Mouse (Mus musculus) lung, postnatal 0 days (tissue): ENCODE data around the gene Fbxo48. TPM values are rescaled to one million over a fixed set of nuclear protein-coding genes. Genes with fewer than 3 reads are reported as not detected.

ENCODE experiments used
- ATAC-seq: fragments of 200-750 bp; cut with Nextera tagmentation; 2 replicates; pipeline ENCODE4 v1.8.0; 2017; ENCODE audit warnings: moderate library complexity
- DNase-seq: peaks from one replicate; pipeline ENCODE4 v3.0.0-alpha.2; 2016; ENCODE audit warnings: low spot score
- H3K27ac ChIP-seq: fragments of 300-500 bp; sonication (generic); 2 replicates; pipeline ENCODE4 v1.5.1; 2014; ENCODE audit warnings: antibody characterized with exemption, mild to moderate bottlenecking, low read length, mixed read lengths
- H3K27me3 ChIP-seq: fragments of 300-500 bp; sonication (generic); replicated peaks from 2 replicates; pipeline ENCODE4 v1.6.1; 2014; ENCODE audit warnings: low read length, mixed read lengths; ENCODE audit not compliant: insufficient read depth
- H3K36me3 ChIP-seq: fragments of 300-500 bp; sonication (generic); 2 replicates; pipeline ENCODE4 v1.6.1; 2014; ENCODE audit warnings: low read length, mixed read lengths; ENCODE audit not compliant: insufficient read depth
- H3K4me1 ChIP-seq: fragments of 300-500 bp; sonication (generic); 2 replicates; pipeline ENCODE4 v1.6.1; 2014; ENCODE audit warnings: antibody characterized with exemption, low read depth, low read length, mixed read lengths; ENCODE audit not compliant: insufficient read depth
- H3K4me2 ChIP-seq: fragments of 300-500 bp; sonication (generic); replicated peaks from 2 replicates; pipeline ENCODE4 v1.6.1; 2014; ENCODE audit warnings: low read depth, mild to moderate bottlenecking, low read length, moderate library complexity, mixed read lengths
- H3K4me3 ChIP-seq: fragments of 300-500 bp; sonication (generic); 2 replicates; pipeline ENCODE4 v1.5.1; 2014; ENCODE audit warnings: low read depth, low read length
- H3K9ac ChIP-seq: fragments of 300-500 bp; sonication (generic); replicated peaks from 2 replicates; pipeline ENCODE4 v1.6.1; 2014; ENCODE audit warnings: low read depth, mild to moderate bottlenecking
- H3K9me3 ChIP-seq: fragments of 300-500 bp; sonication (generic); 2 replicates; pipeline ENCODE4 v1.6.1; 2016; ENCODE audit warnings: low read length, mixed read lengths
- CTCF ChIP-seq: IDR thresholded peaks from 2 replicates; pipeline ENCODE4 v1.5.1; 2016; ENCODE audit warnings: antibody characterized with exemption, mild to moderate bottlenecking
- EP300 ChIP-seq: IDR thresholded peaks from 2 replicates; pipeline ENCODE4 v1.6.1; 2016; ENCODE audit warnings: antibody characterized with exemption, mild to moderate bottlenecking, control low read depth
- WGBS: fragments of 180-500 bp; shearing (Covaris S2); extraction: QIAGEN DNeasy Blood & Tissue Kit; methylation state at CpG from one replicate; pipeline ENCODE4 v1.1.7; 2014; 5-methylcytosine and 5-hydroxymethylcytosine counted together
- polyA plus RNA-seq: library from polyadenylated mRNA; unstranded; fragments of >200 nt; fragmentation: Nextera tagmentation; extraction: Ambion mirVana; gene quantifications from 2 replicates; pipeline ENCODE4 v1.2.1, GENCODE M21; 2015

Gene Fbxo48
- polyA plus RNA-seq, 1 experiment from 2014 or later = 0.11 TPM

GRCm38 (mm10) chr11:16997465-16997864, 46.3 kb downstream of the Fbxo48 start:
- DNase-seq (no peak), ATAC-seq (no peak)
- TF ChIP-seq CTCF = no peak
- no peaks in the 10 kb centered on the region for H3K9me3 ChIP-seq
- H3K9ac ChIP-seq = no peak overlapping the region
- no peak overlapping the region for H3K4me3 ChIP-seq
- H3K27me3 ChIP-seq = no peaks in the 10 kb centered on the region
- H3K4me2 ChIP-seq = no peak overlapping the region
- no peak overlapping the region for H3K27ac ChIP-seq
- no peaks in the 10 kb centered on the region for H3K4me1 ChIP-seq
- H3K36me3 ChIP-seq = no peaks in the 10 kb centered on the region

- ATAC-seq (no peak), DNase-seq (no peak)
- Histone ChIP-seq H3K9ac (no peak overlapping the region), H3K36me3 (no peaks in the 10 kb centered on the region), H3K27me3 (no peaks in the 10 kb centered on the region), H3K4me3 (no peak overlapping the region), H3K9me3 (no peaks in the 10 kb centered on the region), H3K27ac (no peak overlapping the region), H3K4me2 (no peak overlapping the region), H3K4me1 (no peaks in the 10 kb centered on the region)
- TF ChIP-seq EP300 = no peak
- no peak for TF ChIP-seq CTCF
- whole genome bisulfite sequencing = 87% methylated on average over 4 of the region's 4 CpGs
Measured at GRCm38 (mm10) chr11:16999387-16999786, 48.2 kb downstream of the Fbxo48 start.

GRCm38 (mm10) chr11:16999933-17000332, 48.8 kb downstream of the Fbxo48 start:
- Histone ChIP-seq H3K36me3 (no peaks in the 10 kb centered on the region), H3K9me3 (no peaks in the 10 kb centered on the region), H3K27me3 (no peaks in the 10 kb centered on the region), H3K4me2 (no peak overlapping the region), H3K9ac (no peak overlapping the region), H3K27ac (no peak overlapping the region), H3K4me1 (no peaks in the 10 kb centered on the region), H3K4me3 (no peak overlapping the region)
- DNase-seq (no peak), ATAC-seq (no peak)
- no peak for TF ChIP-seq CTCF
- no peak for TF ChIP-seq EP300

- Histone ChIP-seq H3K4me3 (no peak overlapping the region), H3K9ac (no peak overlapping the region), H3K4me2 (no peak overlapping the region), H3K27me3 (no peaks in the 10 kb centered on the region), H3K9me3 (no peaks in the 10 kb centered on the region), H3K36me3 (no peaks in the 10 kb centered on the region), H3K4me1 (no peaks in the 10 kb centered on the region), H3K27ac (no peak overlapping the region)
- DNase-seq = peak; percentile 9
- WGBS = 70% methylated on average over 9 of the region's 9 CpGs
- no peak for TF ChIP-seq CTCF
- TF ChIP-seq EP300 = no peak
- ATAC-seq = no peak
Measured at GRCm38 (mm10) chr11:17000353-17001334, 49.5 kb downstream of the Fbxo48 start.

- H3K4me2 ChIP-seq = no peak overlapping the region
Measured at GRCm38 (mm10) chr11:17002739-17003373, 51.7 kb downstream of the Fbxo48 start.

GRCm38 (mm10) chr11:17003757-17004156, 52.6 kb downstream of the Fbxo48 start:
- Histone ChIP-seq H3K4me1 (no peaks in the 10 kb centered on the region), H3K36me3 (no peaks in the 10 kb centered on the region), H3K27ac (no peak overlapping the region), H3K9ac (no peak overlapping the region), H3K4me2 (no peak overlapping the region), H3K27me3 (no peaks in the 10 kb centered on the region), H3K4me3 (no peak overlapping the region), H3K9me3 (no peaks in the 10 kb centered on the region)
- 70% methylated on average over 3 of the region's 3 CpGs for WGBS
- no peak for TF ChIP-seq CTCF
- TF ChIP-seq EP300 = no peak
- no peak for DNase-seq
- ATAC-seq = no peak

More at GRCm38 (mm10) chr11:17002739-17003373, 51.7 kb downstream of the Fbxo48 start:
- Histone ChIP-seq H3K9me3 (no peaks in the 10 kb centered on the region), H3K4me3 (no peak overlapping the region), H3K27me3 (no peaks in the 10 kb centered on the region), H3K9ac (no peak overlapping the region), H3K36me3 (no peaks in the 10 kb centered on the region), H3K27ac (no peak overlapping the region), H3K4me1 (no peaks in the 10 kb centered on the region)
- TF ChIP-seq CTCF = no peak
- TF ChIP-seq EP300 = no peak
- WGBS = 68% methylated on average over 7 of the region's 7 CpGs
- ATAC-seq (peak; percentile 49), DNase-seq (peak; percentile 28)

Other genes with a start within 250 kb of the Fbxo48 start
- 9.3 and 14.5 TPM in 2 replicates for gene Egfr, start 199.2 kb upstream of the Fbxo48 start, polyA plus RNA-seq
- 22.2 and 24.0 TPM in 2 replicates for gene Cnrip1, start 100.2 kb downstream of the Fbxo48 start, polyA plus RNA-seq
- 9.9 and 16.7 TPM in 2 replicates for gene Plek, start 101.0 kb downstream of the Fbxo48 start, polyA plus RNA-seq
- gene Ppp3r1, start 207.9 kb downstream of the Fbxo48 start, polyA plus RNA-seq = 106 and 112 TPM in 2 replicates
- gene Wdr92, start 230.7 kb downstream of the Fbxo48 start, polyA plus RNA-seq = 15.7 and 16.1 TPM in 2 replicates